Mouse (Mus musculus): ENCODE results near the gene Rere. TPM values are rescaled to one million over a fixed set of nuclear protein-coding genes. Genes with fewer than 3 reads are reported as not detected.

Rere gene
- total RNA-seq, 2 experiments from 2014 or later = 108 to 117 TPM

DNA sequence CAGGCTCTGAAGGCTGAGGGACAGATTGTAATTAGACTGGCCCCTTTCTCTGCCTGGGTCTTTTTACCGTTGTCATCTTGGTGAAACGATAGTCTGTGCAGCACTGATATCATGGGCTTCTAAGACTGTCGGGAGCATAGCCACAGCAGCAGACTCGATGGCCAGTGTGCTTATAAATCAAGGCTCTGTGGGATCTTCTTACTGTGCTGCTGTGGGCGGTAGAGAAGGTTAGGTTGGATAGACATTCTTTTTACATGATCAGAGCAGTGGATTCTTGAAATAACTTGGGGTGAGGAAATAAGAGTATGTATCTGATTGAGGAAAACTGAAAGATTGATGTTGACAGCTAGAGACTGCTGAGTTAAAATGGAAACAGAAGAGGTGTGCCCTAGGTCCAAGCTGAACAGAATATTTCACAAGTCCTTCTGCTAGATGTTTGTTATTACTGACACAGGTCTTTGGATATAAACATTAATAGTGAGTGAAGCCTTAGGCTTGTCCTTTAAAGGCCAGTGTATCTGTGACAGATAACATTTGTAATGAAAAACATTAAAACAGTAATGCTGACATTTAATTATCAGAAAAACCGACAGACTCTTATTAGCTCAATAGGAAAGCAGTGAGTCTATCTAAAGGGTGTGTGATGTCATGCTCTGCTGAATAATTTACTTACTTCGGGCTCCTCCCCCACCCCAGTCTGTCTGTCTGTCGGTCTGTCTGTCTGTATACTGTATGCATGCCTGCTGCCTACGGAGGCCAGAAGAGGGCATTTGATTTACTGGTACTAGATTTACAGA is 93.4 kb downstream of the Rere start:
- no peak for DNase-seq (ENCODE audit: low spot score in 2 of 2)

DNA sequence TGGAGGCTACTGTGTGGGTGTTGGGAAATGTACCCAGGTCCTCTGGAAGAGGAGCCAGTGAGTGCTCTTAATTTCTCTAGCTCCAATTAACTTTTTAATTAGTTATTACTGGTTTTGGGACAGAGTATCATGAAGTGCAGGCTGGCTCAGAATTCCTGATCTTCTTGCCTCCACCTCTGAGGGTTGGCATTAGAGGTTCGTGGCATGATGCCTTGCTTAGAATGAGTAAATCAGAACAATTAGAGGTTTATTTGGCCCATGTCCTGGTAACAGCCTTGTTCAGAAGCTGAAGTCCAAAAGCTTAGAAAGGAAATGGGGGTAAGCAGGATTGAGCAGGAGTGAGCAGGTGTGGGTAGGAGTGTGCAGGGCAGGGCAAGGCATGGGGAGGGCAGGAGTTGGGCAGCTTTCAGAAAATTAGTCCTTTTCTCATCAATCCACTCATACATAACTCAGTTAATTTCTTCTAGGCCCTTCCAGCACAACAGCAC is 94.0 kb downstream of the Rere start:
- no peak for DNase-seq (ENCODE audit: low spot score in 2 of 2)

DNA sequence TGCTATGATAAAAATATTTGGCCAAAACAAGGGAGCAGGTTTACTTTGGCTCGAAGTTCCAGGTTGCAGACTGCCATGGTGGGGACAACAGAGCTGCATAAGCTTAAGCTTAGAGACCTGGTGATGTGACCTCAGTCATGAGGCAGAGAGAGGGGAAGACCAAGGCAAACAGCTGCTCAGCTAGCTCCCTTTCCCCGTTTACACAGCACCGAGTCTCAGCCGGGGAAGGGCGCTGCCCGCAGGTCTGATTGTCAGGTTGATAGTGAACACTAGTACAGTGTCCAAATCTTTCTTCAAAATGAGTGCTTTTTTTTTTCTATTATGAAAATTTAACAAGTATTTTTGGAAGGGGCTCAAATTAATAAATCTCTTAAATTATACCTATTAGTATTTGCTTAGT is 97.9 kb downstream of the Rere start:
- DNase-seq (ENCODE audit: low spot score in 2 of 2) = no peak

DNA sequence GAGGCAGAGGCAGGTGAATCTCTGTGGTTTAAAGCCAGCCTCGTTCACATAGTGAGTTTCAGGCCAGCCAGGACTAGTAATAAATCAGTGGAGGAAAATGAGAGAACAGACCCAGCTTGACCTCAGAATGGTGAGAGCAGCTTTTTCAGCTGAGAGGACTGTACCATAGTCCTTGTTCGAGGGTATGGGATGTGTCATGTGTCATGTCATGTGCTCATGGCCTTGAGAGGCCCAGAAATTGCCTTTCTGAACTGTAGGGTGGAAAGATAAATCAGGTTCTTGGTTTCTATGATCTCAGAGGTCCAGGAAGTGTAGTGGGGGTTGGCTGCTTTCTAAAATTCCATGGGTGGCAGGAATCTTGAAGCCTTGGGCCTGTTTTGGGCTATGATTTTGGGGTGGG is 98.3 kb downstream of the Rere start:
- no peak for DNase-seq (ENCODE audit: low spot score in 2 of 2)

DNA sequence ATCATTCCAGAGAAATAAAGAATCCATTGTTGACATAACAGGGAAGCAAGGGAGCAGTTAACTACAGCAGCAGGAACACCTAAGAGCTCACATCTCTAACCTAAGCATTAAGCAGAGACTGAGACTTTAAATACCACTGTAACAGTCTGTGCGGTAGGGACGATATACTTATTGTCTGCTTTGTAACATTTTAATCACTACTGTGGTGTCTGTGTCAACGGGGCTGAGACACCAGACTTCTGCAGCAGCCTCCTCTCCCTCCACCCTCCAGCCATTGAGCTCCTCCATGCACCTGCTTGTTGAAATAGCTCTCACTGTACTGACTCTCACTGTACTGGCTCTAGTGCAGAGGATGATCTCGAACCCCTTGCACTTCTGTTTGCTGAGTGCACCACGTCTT is 98.8 kb downstream of the Rere start:
- no peak for DNase-seq (ENCODE audit: low spot score in 2 of 2)

DNA sequence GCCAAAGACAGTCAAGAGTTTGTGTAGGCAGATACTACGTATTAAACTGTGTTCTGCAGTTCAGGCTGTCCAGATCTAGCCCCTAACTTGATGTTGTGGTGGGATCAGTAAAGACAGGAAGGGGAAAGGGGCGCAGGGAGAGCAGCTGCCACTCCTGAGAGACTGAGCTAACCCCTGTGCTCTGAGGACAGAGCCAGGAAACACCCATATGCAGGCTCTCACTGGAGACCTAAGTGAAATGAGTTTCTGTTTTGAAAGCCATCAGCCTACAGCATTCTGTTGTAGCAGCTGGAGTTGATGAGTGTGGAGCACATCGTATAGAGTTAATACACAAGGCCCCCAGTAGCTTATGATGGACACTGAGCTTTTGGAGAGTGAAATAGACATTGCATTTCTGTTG is 101.1 kb downstream of the Rere start:
- DNase-seq (ENCODE audit: low spot score in 2 of 2) = no peak

DNA sequence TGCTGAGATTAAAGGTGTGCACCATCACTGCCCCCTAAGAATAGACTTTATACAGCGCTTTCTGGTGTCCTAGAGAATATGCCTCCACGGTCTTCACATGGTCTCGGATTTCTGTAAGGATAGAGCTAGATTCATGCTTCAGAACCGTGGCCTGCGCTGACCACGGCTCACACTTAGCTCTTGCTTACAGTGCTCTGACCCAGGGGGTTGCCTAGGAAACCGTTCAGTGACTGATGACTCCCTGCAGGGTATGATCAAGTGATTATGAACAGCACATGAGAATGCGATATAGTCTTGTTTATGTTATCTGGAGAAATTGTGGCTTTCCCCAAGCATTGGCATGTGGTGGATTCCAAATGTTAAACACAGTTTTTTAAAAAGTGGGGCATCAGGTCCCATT is 103.0 kb downstream of the Rere start:
- DNase-seq (ENCODE audit: low spot score in 2 of 2) = no peak

DNA sequence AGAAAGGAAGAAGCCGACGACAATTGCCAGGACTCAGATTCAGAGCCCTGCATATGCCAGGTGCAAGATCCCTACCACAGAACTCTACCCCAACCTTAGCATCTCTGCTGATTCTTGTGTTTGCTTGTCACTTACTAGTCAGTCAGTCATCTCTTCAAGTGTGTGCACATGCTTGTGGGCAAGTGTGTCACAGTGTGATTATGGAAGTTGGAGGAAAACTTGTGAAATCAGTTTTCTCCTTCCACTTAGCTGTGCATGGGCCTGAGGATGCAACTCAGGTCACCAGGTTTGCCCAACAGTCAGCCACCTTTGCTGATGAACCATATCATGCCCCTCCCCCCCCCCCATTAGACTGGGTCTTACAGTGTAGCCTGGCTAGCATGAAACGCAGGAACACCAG is 103.5 kb downstream of the Rere start:
- DNase-seq (ENCODE audit: low spot score in 2 of 2) = no peak

DNA sequence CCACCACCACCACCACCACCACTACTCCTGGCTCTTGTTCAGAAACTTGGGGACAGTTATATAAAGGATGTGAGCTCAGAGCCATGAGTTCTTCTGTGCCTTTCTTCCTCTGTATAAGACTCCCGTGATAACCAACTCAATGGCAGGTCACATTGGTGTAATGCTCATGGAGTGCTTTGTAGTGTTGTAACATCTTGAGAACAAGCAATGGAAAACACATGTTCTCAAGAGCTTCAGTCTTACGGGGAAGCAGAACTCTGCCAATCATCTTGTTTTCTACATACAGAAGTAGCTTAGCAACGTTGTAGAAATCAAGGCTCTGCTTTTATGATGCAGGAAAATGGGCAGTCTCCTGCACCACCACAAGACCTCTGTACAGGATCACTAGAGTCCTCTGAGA is 107.1 kb downstream of the Rere start:
- no peak for DNase-seq (ENCODE audit: low spot score in 2 of 2)

DNA sequence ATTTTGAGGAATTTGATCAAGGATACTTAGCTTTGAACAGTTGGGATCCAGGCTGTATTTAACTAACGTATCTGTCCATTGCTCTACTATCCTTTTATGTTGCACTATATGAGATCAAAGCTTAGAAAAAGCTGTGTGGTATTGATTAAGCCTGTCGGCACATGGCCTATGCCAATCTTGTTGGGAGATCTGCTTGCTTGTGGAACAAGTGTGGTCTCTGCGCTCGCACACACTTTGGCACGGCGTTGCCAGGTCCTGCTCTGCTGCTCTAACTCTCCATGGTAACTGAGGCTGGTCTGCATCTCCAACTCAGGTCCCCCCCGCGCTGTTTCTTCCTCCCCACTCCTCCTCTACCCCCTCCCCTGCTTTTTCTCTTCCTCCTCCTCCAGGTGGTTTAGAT is 112.2 kb downstream of the Rere start:
- DNase-seq (ENCODE audit: low spot score in 2 of 2) = no peak

DNA sequence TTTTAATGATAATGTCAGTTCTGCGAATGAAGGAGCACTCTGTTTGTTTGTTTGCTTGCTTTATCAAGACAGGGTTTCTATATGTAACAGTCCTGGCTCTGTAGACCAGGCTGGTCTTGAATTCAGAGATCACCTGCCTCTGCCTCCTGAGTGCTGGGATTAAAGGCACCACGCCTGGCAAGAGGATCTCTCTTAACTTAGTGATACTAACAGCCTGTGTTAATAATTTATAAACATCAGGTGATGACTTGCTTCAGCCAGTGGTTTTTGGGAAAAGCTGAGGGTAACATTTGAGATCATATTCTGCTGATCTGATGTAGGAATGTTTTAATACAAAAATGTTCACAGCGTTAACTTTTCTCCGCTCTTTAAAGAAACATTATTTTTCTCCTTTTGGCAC is 112.6 kb downstream of the Rere start:
- no peak for DNase-seq (ENCODE audit: low spot score in 2 of 2)

DNA sequence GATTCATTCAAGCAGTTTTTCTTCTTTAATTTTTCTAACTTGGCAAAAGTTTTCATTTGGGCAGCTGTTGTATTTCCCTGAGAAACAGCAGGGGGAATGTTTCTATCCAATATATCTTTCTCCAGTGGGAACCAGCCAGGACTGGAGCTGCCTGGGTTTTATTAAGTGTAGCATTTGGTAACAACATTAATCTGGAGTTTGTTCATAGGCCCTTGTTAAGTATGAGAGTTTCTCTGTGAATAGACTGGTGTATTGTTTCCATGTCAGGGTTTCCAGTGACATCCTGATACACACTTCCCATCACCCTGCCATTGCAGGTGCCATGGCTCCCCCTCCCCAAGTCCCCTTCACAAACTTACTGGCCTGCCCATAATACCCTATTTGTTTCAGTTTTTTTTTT is 114.9 kb downstream of the Rere start:
- DNase-seq (ENCODE audit: low spot score in 2 of 2) = no peak

DNA sequence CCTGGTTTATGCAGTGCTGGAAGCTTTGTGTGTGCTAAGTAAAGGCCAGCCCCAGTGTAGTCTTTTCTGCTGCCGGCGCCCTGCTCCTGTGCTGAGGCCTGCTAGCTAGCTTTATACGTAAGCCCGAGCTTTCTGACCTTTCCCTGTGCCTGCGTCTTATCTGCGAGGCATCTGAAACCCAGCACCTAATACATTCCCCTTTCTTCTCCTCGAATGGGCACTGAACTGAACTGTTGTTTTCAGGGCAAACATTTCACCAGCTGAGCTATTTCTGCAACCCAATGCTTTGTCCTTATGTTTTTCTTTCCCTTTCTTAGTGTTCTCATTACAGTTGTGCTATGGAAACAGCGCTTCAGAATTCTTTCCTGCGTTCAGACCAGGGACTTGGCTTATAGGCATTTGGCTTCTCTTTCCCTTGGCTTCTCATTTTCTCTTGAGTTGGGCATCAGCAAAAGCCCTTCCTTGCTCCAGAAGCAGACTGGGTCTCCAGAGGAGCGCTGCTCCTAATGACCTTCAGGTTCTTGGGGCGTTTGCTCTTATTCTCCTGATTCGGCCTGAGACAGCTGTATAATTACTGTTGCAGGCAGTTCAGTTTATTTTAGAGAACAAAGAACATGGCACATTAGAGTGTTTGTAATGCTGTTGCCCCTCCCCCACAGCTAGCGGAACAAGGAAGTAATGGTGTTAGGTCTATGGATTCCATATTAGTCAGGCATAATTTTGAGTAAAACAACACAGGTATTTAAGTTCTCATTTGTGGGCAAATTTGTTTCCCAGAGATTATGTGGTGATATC is 115.6 kb downstream of the Rere start:
- no peak for DNase-seq (ENCODE audit: low spot score in 2 of 2)

DNA sequence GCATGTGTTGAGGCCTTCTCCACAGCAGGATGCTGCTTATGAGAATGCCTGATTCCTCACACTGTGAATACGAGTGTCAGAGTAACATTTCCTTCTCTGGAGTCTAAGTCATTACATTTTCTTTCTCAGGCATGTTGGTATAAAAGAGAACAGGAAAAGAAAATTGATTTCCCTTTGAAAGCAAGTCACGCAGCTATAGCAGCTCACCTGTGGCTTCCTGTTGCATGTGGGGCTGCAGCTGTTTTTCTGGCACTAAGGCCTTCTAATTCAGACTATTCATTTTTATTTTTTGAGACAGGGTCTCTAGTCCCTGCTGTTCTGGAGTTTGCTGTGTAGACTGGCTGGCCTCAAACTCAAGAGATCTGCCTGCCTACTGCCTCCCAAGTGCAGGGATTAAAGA is 117.6 kb downstream of the Rere start:
- DNase-seq (ENCODE audit: low spot score in 2 of 2) = no peak

DNA sequence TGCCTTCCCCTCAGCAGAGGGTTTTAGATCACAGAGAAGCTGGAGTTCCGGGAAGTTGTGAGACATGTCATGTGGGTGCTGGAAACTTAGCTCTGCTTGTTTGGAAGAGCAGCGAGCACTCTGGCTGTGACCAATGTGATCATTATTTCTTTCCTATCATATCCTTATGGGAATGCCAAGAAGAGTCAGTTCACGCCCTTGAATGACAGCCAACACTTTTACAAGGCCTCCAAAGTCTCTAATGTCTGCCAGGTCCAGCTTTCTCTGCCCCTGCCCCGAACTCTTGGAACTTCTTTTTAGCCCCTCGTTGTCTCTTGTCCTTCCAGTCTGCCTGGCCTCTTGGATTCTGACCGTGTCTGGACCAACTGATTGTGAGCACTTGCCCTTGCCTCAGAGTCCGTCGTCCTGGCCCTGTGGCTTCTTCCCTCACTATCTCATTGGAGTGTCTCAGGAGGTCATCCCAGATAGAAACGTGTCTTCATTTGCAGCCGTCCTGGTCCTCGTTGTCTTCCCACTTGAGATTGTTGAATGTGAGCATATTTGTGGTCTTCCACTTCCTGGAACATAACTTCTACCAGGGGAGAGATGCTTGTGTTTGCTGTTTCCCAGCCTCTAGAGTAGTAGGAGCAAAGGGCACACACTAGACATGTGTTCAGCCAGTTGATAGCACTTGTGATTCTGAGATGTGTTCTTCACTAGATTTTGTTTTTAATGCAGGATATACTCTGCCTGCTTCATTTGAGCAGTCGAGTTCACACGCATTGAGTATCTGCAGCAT is 120.6 kb downstream of the Rere start:
- no peak for DNase-seq (ENCODE audit: low spot score in 2 of 2)

DNA sequence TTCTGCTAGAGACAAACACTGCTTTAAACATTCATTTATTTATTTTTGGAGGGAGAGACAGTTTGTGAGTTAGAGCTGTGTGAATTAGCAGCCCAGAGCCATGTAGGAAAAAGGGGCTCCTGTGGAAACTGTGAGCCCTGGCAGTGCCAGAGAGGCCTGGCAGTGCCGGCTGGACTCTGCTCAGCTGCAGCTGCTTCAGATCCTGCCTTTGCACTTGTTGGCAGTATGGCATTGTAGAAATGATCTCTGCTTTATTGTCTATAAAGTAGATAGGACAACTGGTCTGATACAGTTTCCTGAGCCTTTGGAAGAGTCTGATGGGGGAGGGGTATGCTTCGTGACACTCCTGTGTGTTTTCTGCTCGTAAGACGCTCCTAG is 121.2 kb downstream of the Rere start:
- peak in 1 of 2 experiments; percentile 19 for DNase-seq (ENCODE audit: low spot score in 2 of 2)

DNA sequence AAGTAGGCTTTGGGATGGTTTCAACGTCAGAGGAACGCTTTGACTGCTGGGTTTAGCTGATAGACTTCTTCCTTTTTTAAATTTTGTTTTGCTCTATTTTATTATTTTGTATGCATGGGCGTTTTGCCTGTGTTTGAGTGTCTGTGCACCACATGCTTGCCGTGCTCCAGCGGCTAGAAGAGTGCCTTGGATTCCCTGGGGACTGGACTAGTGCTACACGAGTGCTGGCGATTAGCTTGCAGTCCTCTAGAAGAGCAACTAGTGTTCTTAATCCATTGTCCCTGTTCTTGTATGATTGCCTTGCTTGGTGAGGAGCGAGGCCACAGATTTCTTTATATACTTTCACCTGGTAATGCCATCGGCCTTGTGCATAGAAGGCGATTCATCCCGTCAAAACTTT is 122.5 kb downstream of the Rere start:
- no peak for DNase-seq (ENCODE audit: low spot score in 2 of 2)

DNA sequence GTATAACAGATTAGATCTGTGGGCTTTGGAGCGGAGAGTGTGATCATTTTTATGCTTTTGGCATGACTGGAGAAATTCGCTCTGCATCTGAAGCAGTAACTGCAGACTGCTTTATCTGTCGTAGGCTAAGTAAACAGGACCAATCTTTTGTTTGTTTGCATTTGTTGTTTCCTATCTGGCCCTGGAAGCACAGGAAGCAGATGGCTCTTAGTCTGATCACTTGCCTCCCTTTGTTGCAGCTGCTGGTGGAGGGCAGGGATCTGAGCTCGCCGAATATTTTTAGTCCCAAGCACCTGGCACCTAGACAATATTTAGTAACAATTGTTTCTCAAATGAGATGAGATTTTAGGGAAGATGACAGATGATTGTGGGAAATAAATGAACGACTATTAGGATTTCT is 123.1 kb downstream of the Rere start:
- DNase-seq (ENCODE audit: low spot score in 2 of 2) = no peak

DNA sequence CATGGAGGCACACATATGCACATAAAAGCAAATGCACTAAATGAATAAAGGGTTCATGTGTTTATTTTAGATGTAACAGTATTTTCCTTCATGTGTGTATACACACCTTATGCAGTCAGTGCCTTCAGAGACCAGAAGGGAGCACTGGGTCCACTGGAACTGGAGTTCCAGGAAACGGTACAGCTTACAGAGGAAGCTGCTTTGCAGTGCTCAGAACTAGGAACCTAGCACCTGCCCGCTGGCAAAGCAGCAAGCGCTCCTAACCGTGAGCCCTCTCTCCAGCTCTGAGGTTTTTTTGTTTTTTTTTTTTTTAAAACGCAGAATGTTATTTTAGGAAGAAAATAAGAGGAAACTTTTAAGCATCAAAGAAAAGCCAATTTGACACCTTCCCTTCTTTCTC is 124.3 kb downstream of the Rere start:
- no peak for DNase-seq (ENCODE audit: low spot score in 2 of 2)

DNA sequence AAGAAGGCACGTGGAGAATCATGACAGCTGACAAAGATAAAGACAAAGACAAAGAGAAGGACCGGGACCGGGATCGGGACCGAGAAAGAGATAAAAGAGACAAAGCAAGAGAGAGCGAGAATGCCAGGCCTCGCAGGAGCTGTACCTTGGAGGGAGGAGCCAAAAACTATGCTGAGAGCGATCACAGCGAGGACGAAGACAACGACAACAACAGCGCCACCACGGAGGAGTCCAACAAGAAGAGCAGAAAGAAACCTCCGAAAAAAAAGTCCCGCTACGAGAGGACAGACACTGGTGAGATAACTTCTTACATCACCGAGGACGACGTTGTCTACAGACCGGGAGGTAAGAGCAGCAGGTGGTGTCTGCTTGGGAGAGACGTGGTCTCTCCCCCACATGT is 124.9 kb downstream of the Rere start:
- DNase-seq (ENCODE audit: low spot score in 2 of 2) = no peak

DNA sequence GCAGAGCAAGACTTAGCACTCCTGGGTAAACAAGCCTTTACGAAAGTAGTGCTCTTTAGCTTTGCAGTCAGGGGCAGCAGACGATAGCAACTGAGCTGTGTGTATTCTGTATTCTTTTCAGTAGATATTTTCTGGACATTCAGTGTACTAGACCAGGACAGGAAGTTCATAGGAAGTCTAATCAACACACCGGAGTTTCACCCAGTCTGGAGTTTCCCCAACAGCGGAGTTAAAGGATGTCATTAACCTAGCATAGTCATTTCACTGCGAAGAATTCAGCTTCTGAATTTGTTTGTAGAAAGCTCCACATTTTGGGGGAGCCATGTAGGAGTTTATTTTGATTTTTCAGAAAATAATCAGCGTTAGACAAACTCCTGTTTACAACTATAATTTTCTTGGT is 125.4 kb downstream of the Rere start:
- DNase-seq (ENCODE audit: low spot score in 2 of 2) = no peak

DNA sequence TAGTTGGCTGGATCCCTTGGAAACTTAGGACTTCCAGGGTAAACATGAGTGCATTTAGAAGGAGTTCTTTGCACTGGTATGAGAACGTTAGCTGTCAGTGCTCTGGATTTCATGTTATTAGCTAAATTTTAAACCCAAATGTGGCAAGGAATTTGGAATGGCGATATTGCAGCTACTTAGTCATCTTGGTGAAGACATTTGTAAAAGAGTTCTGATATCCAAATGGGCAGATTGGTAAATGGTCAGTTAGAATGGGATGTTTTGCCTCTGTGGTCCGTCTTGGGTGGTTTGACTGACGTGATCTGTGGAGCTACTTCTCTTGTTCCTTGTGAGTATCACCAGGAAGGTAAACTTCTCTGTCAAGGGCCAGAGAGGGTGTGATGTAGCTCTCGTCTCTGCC is 132.8 kb downstream of the Rere start:
- DNase-seq (ENCODE audit: low spot score in 2 of 2) = no peak
